Mouse (Mus musculus) kidney, adult 2 months (tissue): Measurements from ENCODE around the gene Asic3.

Source experiments
- CTCF ChIP-seq: fragments of 200-500 bp; conservative IDR thresholded peaks from 2 replicates; pipeline ENCODE4 v1.5.1; 2011; ENCODE audit warnings: low read depth, mild to moderate bottlenecking, control low read depth, low read length, moderate library complexity, mixed read lengths; ENCODE audit not compliant: insufficient read depth, insufficient read length
- POLR2A ChIP-seq: fragments of 200-500 bp; IDR thresholded peaks from one replicate; pipeline ENCODE4 v1.6.1; 2011; ENCODE audit warnings: low read depth, low read length, control low read depth

DNA sequence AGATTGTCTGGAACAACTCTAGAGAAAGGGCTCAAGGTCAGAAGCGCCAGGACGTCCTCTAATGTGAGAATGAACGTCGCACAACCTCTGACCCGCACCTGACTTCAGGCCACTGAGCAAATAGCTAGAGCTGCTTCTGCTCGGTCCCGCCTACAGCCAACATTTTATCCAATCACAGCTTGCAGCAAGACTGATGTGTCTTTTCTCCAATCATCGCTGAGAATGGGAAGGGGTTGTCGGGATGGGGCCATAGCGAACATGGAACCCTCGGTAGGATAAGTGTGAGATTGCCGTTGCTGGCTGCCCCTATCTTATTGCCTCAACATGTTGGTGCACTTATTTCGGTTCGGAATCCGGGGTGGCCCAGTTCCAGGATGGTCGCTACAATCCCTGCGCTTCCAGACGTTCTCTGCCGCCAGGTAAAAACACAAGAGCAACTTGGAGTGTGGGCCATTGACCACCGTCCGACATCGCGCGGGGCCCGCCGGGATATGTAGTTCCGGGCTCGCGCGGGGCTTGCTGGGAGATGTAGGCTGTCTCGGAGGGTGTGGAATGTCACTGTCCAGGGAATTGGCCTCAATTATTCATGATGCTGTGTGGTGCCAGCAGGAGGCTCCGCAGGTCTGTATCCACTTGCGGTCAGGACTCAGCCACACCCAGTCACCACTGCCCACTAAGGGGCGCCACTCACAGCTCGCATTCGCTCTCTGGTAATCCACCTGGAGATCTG lies 18.9 kb upstream of the Asic3 start:
- TF ChIP-seq CTCF, result peak; percentile 81
- no peak for TF ChIP-seq POLR2A
